Mouse (Mus musculus) midbrain, embryonic 10.5 days (tissue): Measurements from ENCODE around the gene Hoga1. TPM values are rescaled to one million over a fixed set of nuclear protein-coding genes. Genes with fewer than 3 reads are reported as not detected.
"Not testable (repeated sequence)": the region's sequence is repeated elsewhere in the genome, so short reads cannot be mapped to it uniquely, and the experiment has no call there.

Source experiments
- DNase-seq: peaks from one replicate; pipeline ENCODE4 v3.0.0-alpha.2; 2017; ENCODE audit warnings: low spot score
- H3K27ac ChIP-seq: fragments of 300-500 bp; sonication (generic); replicated peaks from 2 replicates; pipeline ENCODE4 v1.5.1; 2016; ENCODE audit warnings: mild to moderate bottlenecking
- H3K27me3 ChIP-seq: fragments of 300-500 bp; sonication (generic); 2 replicates; pipeline ENCODE4 v1.6.1; 2016; ENCODE audit warnings: low read depth, mild to moderate bottlenecking; ENCODE audit not compliant: poor library complexity, severe bottlenecking
- H3K36me3 ChIP-seq: fragments of 300-500 bp; sonication (generic); 2 replicates; pipeline ENCODE4 v1.6.1; 2016; ENCODE audit warnings: mild to moderate bottlenecking, moderate library complexity
- H3K4me1 ChIP-seq: fragments of 300-500 bp; sonication (generic); 2 replicates; pipeline ENCODE4 v1.6.1; 2016
- H3K4me3 ChIP-seq: fragments of 300-500 bp; sonication (generic); 2 replicates; pipeline ENCODE4 v1.5.1; 2016; ENCODE audit warnings: mild to moderate bottlenecking, moderate library complexity
- H3K9me3 ChIP-seq: fragments of 300-500 bp; sonication (generic); replicated peaks from 2 replicates; pipeline ENCODE4 v1.6.1; 2016; ENCODE audit warnings: mild to moderate bottlenecking
- WGBS: fragments of 180-500 bp; shearing (Covaris S2); methylation state at CpG from one replicate; pipeline ENCODE4 v1.1.7; 2016; 5-methylcytosine and 5-hydroxymethylcytosine counted together
- polyA plus RNA-seq: library from polyadenylated mRNA; unstranded; fragments of >200 nt; fragmentation: Nextera tagmentation; extraction: Ambion mirVana; gene quantifications from 2 replicates; pipeline ENCODE4 v1.2.1, GENCODE M21; 2016

The Hoga1 gene
- polyA plus RNA-seq, 1 experiment from 2014 or later: 1.1 TPM

GRCm38 (mm10) chr19:42079950-42080349 is 34.5 kb downstream of the Hoga1 start:
- H3K27me3 ChIP-seq: no peaks in the 10 kb centered on the region
- WGBS: 87% methylated on average over 5 of the region's 5 CpGs
- H3K4me3 ChIP-seq: no peak overlapping the region
- peaks cover 32% of the 10 kb centered on the region for H3K36me3 ChIP-seq
- H3K27ac ChIP-seq: no peak overlapping the region
- H3K4me1 ChIP-seq: peaks cover 5% of the 10 kb centered on the region; the same call in 1 of the 2 replicates
- H3K9me3 ChIP-seq: no peaks in the 10 kb centered on the region
- DNase-seq: no peak

- Histone ChIP-seq H3K36me3 (peaks cover 27% of the 10 kb centered on the region), H3K27me3 (no peaks in the 10 kb centered on the region), H3K4me1 (peaks cover 8% of the 10 kb centered on the region), H3K9me3 (no peaks in the 10 kb centered on the region), H3K4me3 (no peak overlapping the region), H3K27ac (no peak overlapping the region)
- no peak for DNase-seq
- WGBS: 84% methylated on average over 11 of the region's 11 CpGs
Observed at GRCm38 (mm10) chr19:42080469-42080868, 35.1 kb downstream of the Hoga1 start.

DNA sequence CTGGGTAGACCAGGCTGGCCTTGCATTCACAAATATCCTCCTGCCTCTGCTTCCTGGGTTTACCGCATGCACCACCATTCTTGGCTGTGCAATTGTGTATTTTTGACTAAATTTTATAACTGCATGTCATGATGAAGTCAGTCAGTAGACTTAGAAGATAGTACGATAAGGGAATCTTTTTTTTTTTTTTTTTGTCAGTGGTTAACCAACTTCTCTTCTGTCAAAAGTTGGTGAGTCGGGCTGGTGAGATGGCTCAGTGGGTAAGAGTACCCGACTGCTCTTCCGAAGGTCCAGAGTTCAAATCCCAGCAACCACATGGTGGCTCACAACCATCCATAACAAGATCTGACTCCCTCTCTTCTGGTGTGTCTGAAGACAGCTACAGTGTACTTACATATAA is 36.2 kb downstream of the Hoga1 start:
- not testable (repeated sequence) for H3K4me3 ChIP-seq, H3K9me3 ChIP-seq, H3K27me3 ChIP-seq, H3K27ac ChIP-seq, DNase-seq
- 93% methylated on average over 5 of the region's 5 CpGs for WGBS
- Histone ChIP-seq H3K36me3 (peaks cover 15% of the 10 kb centered on the region), H3K4me1 (peaks cover 18% of the 10 kb centered on the region)

- H3K27ac ChIP-seq: peak overlapping the region; percentile 91
- 10% methylated on average over 10 of the region's 10 CpGs for WGBS
- peaks cover 26% of the 10 kb centered on the region for H3K4me1 ChIP-seq
- H3K9me3 ChIP-seq: no peaks in the 10 kb centered on the region
- DNase-seq: no peak
- no peaks in the 10 kb centered on the region for H3K36me3 ChIP-seq
- peak overlapping the region; percentile 90 for H3K4me3 ChIP-seq
- H3K27me3 ChIP-seq: no peaks in the 10 kb centered on the region
Observed at GRCm38 (mm10) chr19:42085690-42086089, 40.3 kb downstream of the Hoga1 start.

DNA sequence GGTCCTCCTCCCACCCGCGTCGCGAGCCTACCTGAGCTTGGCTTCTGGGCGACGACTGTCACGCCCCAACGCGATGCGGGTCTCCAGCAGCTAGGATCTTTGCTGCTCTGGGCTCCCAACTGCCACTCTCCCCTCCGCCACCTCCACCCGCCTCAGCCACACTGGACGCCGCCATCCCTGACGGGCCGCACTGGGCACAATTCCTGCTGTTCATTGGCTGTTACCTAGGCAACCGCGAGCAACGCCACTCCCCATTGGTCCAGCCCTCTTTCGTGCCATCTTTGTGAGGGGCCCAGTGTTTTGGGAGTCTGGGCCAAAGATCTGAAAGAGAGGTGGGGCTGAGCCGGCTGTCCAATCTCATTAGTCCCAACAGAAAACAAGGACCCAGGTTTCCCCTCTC is 40.8 kb downstream of the Hoga1 start, which contains the start of gene Morn4:
Gene Morn4 (minus strand): TSS at position 192 of the 400 bp plus-strand sequence.
- Histone ChIP-seq H3K36me3 (no peaks in the 10 kb centered on the region), H3K4me1 (peaks cover 30% of the 10 kb centered on the region), H3K27me3 (no peaks in the 10 kb centered on the region), H3K27ac (peak within 1 kb of the TSS; percentile 91), H3K9me3 (no peaks in the 10 kb centered on the region), H3K4me3 (peak within 1 kb of the TSS; percentile 90)
- DNase-seq: peak; percentile 95
- WGBS: 1% methylated on average over 21 of the region's 21 CpGs

- DNase-seq: peak; percentile 57
- Histone ChIP-seq H3K4me1 (peaks cover 43% of the 10 kb centered on the region), H3K9me3 (no peaks in the 10 kb centered on the region), H3K27me3 (no peaks in the 10 kb centered on the region), H3K4me3 (peak overlapping the region; percentile 95), H3K27ac (peak overlapping the region; percentile 92), H3K36me3 (peaks cover 14% of the 10 kb centered on the region)
- WGBS: 22% methylated on average over 14 of the region's 14 CpGs
Observed at GRCm38 (mm10) chr19:42089103-42089747, 43.8 kb downstream of the Hoga1 start.

DNA sequence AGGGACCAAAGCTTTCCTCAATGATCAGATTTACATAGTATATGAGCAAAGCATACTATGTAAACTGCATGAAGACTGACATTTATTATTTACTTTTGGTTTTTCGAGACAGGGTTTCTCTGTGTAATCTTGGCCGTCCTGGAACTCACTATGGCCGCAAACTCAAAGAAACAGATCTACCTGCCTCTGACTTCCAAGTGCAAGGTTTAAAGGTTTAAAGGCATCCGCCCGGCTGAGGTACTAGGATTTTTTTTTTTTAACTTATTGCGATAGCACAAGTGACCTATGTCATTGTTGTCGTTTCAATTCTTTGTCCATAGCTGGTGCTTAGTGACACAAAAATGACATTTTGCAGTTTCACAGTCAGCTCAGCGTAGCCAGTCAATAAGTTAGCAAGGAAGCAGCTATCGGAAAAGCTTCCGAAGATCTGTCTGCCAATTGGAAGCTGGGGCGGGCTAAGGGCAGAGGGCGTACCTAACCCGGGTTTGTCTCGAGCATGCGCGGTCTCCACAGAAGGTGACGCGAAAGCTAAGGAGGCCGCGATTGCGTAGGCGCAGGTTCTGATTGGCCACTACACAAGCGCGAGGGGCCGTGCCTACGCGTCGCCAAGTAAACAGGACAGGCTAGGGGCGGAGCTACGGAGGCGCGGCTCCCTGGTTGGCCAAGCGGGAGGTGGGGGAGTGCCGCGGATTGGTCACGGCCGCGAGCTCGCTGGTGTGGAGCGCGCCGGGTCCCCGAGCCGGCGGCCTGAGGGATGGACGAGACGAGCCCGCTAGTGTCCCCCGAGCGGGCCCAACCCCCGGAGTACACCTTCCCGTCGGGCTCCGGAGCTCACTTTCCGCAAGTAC is 44.6 kb downstream of the Hoga1 start, which contains the start of gene Pi4k2a:
Gene Pi4k2a (plus strand): TSS at position 723 of the 848 bp plus-strand sequence.
- peaks cover 43% of the 10 kb centered on the region for H3K4me1 ChIP-seq
- DNase-seq: peak; percentile 99
- peak within 1 kb of the TSS; percentile 95 for H3K4me3 ChIP-seq
- peak within 1 kb of the TSS; percentile 92 for H3K27ac ChIP-seq
- WGBS: 1% methylated on average over 55 of the region's 55 CpGs
- peaks cover 19% of the 10 kb centered on the region for H3K36me3 ChIP-seq
- no peaks in the 10 kb centered on the region for H3K9me3 ChIP-seq
- no peaks in the 10 kb centered on the region for H3K27me3 ChIP-seq

- Histone ChIP-seq H3K27ac (peak overlapping the region; percentile 92), H3K4me1 (peaks cover 38% of the 10 kb centered on the region), H3K36me3 (peaks cover 26% of the 10 kb centered on the region), H3K27me3 (no peaks in the 10 kb centered on the region), H3K4me3 (peak overlapping the region; percentile 95), H3K9me3 (no peaks in the 10 kb centered on the region)
- under 1% methylated on average over 52 of the region's 52 CpGs for WGBS
- no peak for DNase-seq
Observed at GRCm38 (mm10) chr19:42090637-42091141, 45.3 kb downstream of the Hoga1 start.

DNA sequence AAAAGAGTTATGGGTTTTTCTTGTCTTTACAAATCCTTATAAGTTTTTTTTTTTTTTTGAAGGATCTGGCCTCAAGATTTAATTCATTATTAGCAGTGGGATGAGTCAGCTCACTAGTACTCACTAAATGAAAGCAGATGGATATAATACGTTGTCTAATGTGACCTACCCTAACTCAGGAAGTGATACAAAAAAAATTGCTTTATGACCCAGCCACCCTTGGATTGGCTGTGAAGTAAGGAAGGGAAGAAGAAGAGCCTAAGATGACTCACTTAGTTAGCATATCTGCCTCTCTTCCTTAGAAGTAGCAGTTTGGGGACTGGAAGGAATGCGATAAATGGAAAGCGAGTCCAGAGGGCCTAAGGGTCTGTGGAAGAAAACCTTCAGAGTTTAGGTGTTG is 54.0 kb downstream of the Hoga1 start:
- no peak for DNase-seq
- WGBS: 88% methylated on average over 3 of the region's 3 CpGs

DNA sequence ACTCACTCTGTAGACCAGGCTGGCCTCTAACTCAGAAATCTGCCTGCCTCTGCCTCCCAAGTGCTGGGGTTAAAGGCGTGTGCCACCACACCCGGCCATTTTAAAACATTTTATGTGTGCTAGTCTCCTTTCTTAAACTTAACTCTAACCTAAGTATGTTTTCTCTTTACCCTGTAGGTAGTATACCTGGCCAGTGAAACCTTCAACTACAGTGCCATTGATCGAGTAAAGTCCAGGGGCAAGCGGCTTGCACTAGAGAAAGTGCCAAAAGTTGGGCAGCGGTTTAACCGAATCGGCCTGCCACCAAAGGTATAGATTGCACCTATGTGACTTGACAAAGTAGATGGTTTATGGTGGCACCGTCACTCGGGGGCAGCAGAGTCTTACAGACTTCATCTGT is 59.3 kb downstream of the Hoga1 start:
- H3K4me1 ChIP-seq: no peaks in the 10 kb centered on the region
- peaks cover 67% of the 10 kb centered on the region for H3K36me3 ChIP-seq
- no peak for DNase-seq
- no peak overlapping the region for H3K27ac ChIP-seq
- WGBS: 96% methylated on average over 9 of the region's 9 CpGs
- no peaks in the 10 kb centered on the region for H3K9me3 ChIP-seq
- H3K27me3 ChIP-seq: no peaks in the 10 kb centered on the region
- H3K4me3 ChIP-seq: no peak overlapping the region

More for the DNA sequence above, 54.0 kb downstream of the Hoga1 start:
- Histone ChIP-seq H3K27ac (no peak overlapping the region), H3K4me3 (no peak overlapping the region), H3K36me3 (peaks cover 59% of the 10 kb centered on the region), H3K27me3 (no peaks in the 10 kb centered on the region), H3K4me1 (no peaks in the 10 kb centered on the region), H3K9me3 (no peaks in the 10 kb centered on the region)

GRCm38 (mm10) chr19:42115783-42116335 is 70.4 kb downstream of the Hoga1 start:
- Histone ChIP-seq H3K4me3 (no peak overlapping the region), H3K9me3 (no peaks in the 10 kb centered on the region)
- 92% methylated on average over 4 of the region's 4 CpGs for WGBS

DNA sequence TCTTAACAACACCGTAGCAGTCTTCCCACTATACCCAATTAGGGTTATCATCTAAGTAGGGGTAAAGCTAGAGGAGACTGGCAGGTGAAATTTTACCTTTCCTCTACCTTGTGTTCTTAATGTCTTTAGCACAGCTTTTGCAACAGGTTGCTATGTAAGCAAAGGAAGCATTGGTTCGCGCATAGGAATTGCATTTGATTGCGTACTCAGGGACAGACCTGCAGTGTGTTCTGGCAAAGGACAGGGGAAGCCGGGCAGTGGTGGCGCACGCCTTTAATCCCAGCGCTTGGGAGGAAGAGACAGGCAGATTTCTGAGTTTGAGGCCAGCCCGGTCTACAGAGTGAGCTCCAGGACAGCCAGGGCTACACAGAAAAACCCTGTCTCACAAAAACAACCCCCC is 72.7 kb downstream of the Hoga1 start:
- no peaks in the 10 kb centered on the region for H3K9me3 ChIP-seq
- H3K27ac ChIP-seq: no peak overlapping the region
- H3K4me3 ChIP-seq: no peak overlapping the region
- WGBS: 93% methylated on average over 9 of the region's 9 CpGs
- H3K4me1 ChIP-seq: no peaks in the 10 kb centered on the region
- H3K36me3 ChIP-seq: peaks cover 96% of the 10 kb centered on the region
- H3K27me3 ChIP-seq: no peaks in the 10 kb centered on the region
- no peak for DNase-seq

More at GRCm38 (mm10) chr19:42115783-42116335, 70.4 kb downstream of the Hoga1 start:
- Histone ChIP-seq H3K4me1 (no peaks in the 10 kb centered on the region), H3K36me3 (peaks cover 84% of the 10 kb centered on the region), H3K27ac (no peak overlapping the region), H3K27me3 (no peaks in the 10 kb centered on the region)
- DNase-seq: no peak
